Mouse (Mus musculus) heart, embryonic 15.5 days (tissue): ENCODE results near the gene Ngf. TPM values are rescaled to one million over a fixed set of nuclear protein-coding genes. Genes with fewer than 3 reads are reported as not detected.

ENCODE experiments used
- ATAC-seq: fragments of 200-750 bp; cut with Nextera tagmentation; replicated peaks from 2 replicates; pipeline ENCODE4 v1.8.0; 2017; ENCODE audit warnings: low read depth, moderate TSS enrichment; ENCODE audit not compliant: insufficient number of reproducible peaks, insufficient read depth, low FRiP score
- H3K27ac ChIP-seq: fragments of 300-500 bp; sonication (generic); 2 replicates; pipeline ENCODE4 v1.5.1; 2015; ENCODE audit warnings: mild to moderate bottlenecking, inconsistent platforms
- H3K27me3 ChIP-seq: fragments of 300-500 bp; sonication (generic); 2 replicates; pipeline ENCODE4 v1.6.1; 2015; ENCODE audit warnings: inconsistent platforms
- H3K36me3 ChIP-seq: fragments of 300-500 bp; sonication (generic); 2 replicates; pipeline ENCODE4 v1.6.1; 2015; ENCODE audit warnings: mild to moderate bottlenecking, inconsistent platforms
- H3K4me1 ChIP-seq: fragments of 300-500 bp; sonication (generic); replicated peaks from 2 replicates; pipeline ENCODE4 v1.6.1; 2015; ENCODE audit warnings: inconsistent platforms
- H3K4me2 ChIP-seq: fragments of 300-500 bp; sonication (generic); 2 replicates; pipeline ENCODE4 v1.6.1; 2015; ENCODE audit warnings: inconsistent platforms, mild to moderate bottlenecking, moderate library complexity
- H3K4me3 ChIP-seq: fragments of 300-500 bp; sonication (generic); 2 replicates; pipeline ENCODE4 v1.5.1; 2015; ENCODE audit warnings: mild to moderate bottlenecking, inconsistent platforms
- H3K9ac ChIP-seq: fragments of 300-500 bp; sonication (generic); 2 replicates; pipeline ENCODE4 v1.6.1; 2015; ENCODE audit warnings: mild to moderate bottlenecking, inconsistent platforms
- H3K9me3 ChIP-seq: fragments of 300-500 bp; sonication (generic); replicated peaks from 2 replicates; pipeline ENCODE4 v1.6.1; 2016; ENCODE audit warnings: inconsistent platforms
- WGBS: fragments of 180-500 bp; shearing (Covaris S2); methylation state at CpG from one replicate; pipeline ENCODE4 v1.1.7; 2015; ENCODE audit warnings: mixed read lengths; 5-methylcytosine and 5-hydroxymethylcytosine counted together
- polyA plus RNA-seq: library from polyadenylated mRNA; unstranded; fragments of >200 nt; fragmentation: Nextera tagmentation; extraction: Ambion mirVana; gene quantifications from 2 replicates; pipeline ENCODE4 v1.2.1, GENCODE M21; 2015

The Ngf gene
- polyA plus RNA-seq, 1 experiment from 2014 or later, result 2.6 TPM

DNA sequence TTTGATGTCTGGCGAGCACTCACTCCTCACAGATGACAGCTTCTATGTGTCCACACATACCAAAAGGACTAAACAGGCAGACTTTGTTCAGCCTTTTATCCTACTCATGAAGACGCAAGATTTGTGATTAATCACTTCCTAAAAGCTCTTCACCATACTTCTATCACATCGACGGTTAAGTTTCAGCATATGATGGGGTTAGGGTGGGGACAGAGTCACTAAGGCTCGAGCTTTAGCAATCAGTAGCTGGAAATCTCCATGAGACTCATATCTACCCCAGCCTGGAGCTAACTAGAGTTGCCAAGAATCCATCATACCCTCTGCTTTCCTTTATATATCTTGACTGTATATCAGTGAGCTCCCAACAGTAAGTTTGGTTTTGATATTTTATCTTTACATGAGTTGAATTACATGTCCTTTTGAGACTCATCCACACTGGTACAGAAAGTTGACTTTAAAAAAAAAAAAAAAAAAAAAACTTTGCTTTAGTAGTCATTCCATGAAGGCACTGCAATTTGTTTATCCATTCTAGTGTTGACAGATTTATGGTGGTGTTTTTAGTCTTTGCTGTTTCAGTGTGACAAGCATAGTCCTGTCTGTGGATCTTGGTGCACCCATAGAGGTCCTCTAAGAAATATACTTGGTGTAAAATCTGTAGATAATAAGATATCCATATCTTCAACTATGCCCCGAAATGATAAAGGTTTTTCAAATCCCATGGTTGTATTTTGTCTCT is 84.4 kb downstream of the Ngf start:
- ATAC-seq, result no peak
- Histone ChIP-seq H3K9ac (no peak overlapping the region), H3K27ac (no peak overlapping the region), H3K4me3 (no peak overlapping the region), H3K4me2 (no peak overlapping the region), H3K36me3 (no peaks in the 10 kb centered on the region), H3K27me3 (no peaks in the 10 kb centered on the region), H3K4me1 (no peaks in the 10 kb centered on the region), H3K9me3 (no peaks in the 10 kb centered on the region)
- WGBS, result 54% methylated on average over 6 of the region's 6 CpGs

DNA sequence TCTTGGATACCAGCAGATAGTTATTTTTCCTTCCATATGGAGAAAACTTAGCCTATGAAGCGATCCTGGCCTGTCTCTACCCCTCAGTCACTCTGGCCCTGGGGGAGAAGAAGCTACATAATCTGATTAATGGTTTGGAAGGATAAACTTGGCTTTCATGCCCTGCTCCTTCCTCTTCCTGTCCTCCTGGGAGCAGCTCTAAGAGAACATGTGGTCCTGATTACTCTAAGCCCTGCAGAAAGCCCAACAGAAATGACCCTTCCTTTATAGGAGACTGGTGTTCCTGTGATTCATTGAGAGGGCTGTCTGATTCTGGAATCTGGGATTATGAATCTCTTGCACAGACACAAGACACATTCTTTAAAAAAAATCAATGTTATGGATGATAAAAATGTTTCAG is 86.4 kb downstream of the Ngf start:
- H3K27ac ChIP-seq, result no peak overlapping the region
- ATAC-seq, result no peak
- H3K36me3 ChIP-seq, result no peaks in the 10 kb centered on the region
- no peak overlapping the region for H3K4me3 ChIP-seq
- 76% methylated on average over 1 of the region's 1 CpGs for WGBS
- no peak overlapping the region for H3K9ac ChIP-seq
- H3K9me3 ChIP-seq, result no peaks in the 10 kb centered on the region
- no peak overlapping the region for H3K4me2 ChIP-seq
- no peaks in the 10 kb centered on the region for H3K27me3 ChIP-seq
- H3K4me1 ChIP-seq, result no peaks in the 10 kb centered on the region

DNA sequence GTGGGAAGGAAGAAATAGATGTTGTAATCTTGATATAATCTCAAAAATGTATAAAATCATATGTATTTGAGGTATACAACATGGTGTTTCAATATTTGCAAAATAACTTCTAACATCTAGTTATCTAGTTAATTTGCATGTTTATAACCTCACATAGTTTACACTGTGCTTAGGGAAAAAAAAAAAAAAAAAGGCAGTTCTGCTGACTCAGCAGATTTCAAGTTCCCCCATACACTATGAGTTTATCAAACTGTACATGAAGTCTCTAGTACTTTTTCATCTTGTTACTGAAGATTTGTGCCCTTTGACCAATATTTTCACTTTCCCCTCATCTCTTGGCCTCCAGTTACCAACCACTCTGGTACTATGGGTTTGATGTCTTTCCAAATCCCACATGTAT is 86.9 kb downstream of the Ngf start:
- H3K27me3 ChIP-seq, result no peaks in the 10 kb centered on the region
- H3K9ac ChIP-seq, result no peak overlapping the region
- H3K36me3 ChIP-seq, result no peaks in the 10 kb centered on the region
- no peak overlapping the region for H3K4me2 ChIP-seq
- no peaks in the 10 kb centered on the region for H3K4me1 ChIP-seq
- no peaks in the 10 kb centered on the region for H3K9me3 ChIP-seq
- no peak overlapping the region for H3K27ac ChIP-seq
- ATAC-seq, result no peak
- H3K4me3 ChIP-seq, result no peak overlapping the region
